Mouse (Mus musculus) adrenal gland, postnatal 4 days (tissue): Measurements from ENCODE around the gene Ap5s1. TPM values are rescaled to one million over a fixed set of nuclear protein-coding genes. Genes with fewer than 3 reads are reported as not detected.

Experiments
- DNase-seq, 2 experiments: peaks; one replicate each; pipeline ENCODE4 v3.0.0; 2021 to 2022; ENCODE audit warnings: low spot score in 2 of 2, mixed read lengths in 2 of 2
- long read RNA-seq, 2 experiments: library from polyadenylated mRNA; stranded (forward); transcript quantifications; one replicate each; pipeline ENCODE4 v2.0.0; 2021
- total RNA-seq, 2 experiments: library from RNA; stranded (reverse); gene quantifications; 2 replicates each; pipeline ENCODE4 v1.2.3; 2021

The Ap5s1 gene
- total RNA-seq = 10 to 100 TPM; 23.9 to 24.8 TPM
- long read RNA-seq, experiment 1, transcript Ap5s1-203 (3 exons, 1,521 nt) = minor isoform, 7 of 27 reads
- long read RNA-seq, experiment 1, transcript Ap5s1-205 (2 exons, 868 nt) = major isoform, 13 of 27 reads
- long read RNA-seq, experiment 1, partial matches to known transcripts = 2 of 27 reads
- long read RNA-seq, experiment 1, other reads (novel, unspliced or antisense) = 4 of 27 reads
- long read RNA-seq, experiment 2, transcript Ap5s1-203 (3 exons, 1,521 nt) = minor isoform, 5 of 29 reads
- long read RNA-seq, experiment 2, transcript Ap5s1-205 (2 exons, 868 nt) = major isoform, 17 of 29 reads
- long read RNA-seq, experiment 2, partial matches to known transcripts = 2 of 29 reads
- long read RNA-seq, experiment 2, other reads (novel, unspliced or antisense) = 5 of 29 reads

DNA sequence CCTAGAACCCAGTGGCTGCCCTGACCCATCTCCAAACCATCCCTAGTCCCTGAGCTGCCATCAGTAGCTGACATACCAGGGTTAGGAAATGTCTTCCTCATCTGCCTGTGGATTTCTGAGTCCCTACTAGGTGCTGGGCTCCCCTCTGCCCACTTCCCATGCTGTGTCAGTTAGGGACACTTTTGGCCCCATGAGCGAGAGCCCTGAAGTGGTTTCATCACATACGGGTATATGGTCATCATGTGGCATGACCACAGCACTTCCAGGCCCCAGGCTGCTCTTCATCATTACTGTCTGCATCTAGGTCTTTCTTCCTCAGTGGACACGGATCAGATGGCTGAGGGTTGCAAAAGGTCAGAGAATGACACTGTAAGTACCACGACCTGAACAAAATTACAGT, at the start of gene Ap5s1:
Gene Ap5s1 (plus strand): TSS at position 301 of the 400 bp plus-strand sequence.
- no peak for DNase-seq

GRCm38 (mm10) chr2:131159491-131159910, 47.4 kb upstream of the Ap5s1 start:
- DNase-seq = no peak

DNA sequence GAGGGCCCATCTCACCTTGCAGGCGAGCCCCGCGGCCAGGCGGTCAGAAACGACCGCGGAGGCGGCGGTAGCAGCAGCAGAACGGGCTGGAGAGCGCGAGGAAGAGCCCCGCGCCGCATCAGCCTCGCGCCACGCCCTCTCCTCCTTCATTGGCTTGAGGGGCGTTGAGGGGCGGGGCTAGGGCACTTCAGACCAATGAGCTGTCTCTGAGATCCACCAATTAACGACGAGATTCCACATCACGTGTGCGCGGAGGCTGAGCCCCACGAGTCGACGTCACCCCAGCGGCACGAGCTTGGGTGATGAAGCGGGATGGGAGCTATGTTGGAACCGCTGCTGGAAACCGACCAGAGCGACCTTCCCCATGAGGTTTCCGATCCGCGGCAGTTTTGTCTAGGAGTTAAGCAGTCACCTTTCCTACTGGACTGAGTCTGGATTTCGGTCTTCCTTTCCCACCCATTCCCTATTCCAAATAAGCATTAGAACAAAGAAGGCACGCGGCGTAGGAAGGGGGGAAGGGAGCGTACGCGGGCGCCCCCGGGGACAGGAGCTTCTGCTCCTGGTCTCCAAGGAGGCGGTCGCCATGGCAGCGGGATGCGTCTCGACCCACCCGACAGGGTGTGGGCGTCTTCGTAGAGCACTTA, 46.8 kb upstream of the Ap5s1 start, which contains the start of gene 1700037H04Rik:
Gene 1700037H04Rik (minus strand): TSS at position 144 of the 644 bp plus-strand sequence.
- DNase-seq = peak; percentile 75 to 86

DNA sequence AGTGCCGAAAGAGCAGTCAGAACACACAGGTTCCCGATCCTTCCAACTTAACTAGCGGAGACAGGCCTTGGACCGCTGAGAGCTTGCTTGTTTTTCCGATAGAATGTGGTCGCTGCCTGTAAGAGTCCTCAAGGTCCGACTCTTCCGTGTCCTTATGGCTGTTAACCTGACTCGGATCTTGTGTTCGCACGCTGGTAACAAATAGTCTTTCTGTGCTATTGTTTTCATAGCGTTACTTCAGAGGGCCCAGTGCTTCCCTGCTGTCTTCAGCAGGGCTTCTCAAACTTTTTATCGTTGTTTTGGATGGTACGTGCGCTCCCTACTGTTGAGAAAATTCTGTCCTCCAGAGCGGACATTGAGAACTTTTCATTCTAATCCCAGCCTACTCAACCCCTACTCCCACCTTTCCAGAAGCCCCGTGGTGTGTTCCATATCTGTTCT, 46.2 kb upstream of the Ap5s1 start:
- DNase-seq = no peak

GRCm38 (mm10) chr2:131163924-131164323, 43.0 kb upstream of the Ap5s1 start:
- no peak for DNase-seq

DNA sequence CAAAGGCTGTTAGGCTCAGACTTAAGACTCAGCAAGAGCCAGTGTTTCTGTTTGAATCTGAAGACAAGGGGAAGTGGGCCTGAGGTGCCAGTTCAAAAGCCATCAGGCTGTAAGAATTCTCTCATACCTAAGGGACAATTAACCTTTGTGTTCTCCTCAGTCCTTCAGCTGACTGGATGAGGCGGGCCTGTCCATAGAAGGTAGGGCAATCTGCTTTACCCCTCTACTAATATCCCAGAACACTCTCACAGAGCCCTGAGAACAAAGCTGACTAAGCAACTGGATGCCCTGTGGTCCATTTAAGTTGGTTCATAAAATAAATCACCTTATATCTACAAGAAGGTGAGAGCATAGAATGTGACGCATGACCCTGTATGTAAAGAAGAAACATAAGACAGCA, 40.7 kb upstream of the Ap5s1 start:
- DNase-seq = no peak

DNA sequence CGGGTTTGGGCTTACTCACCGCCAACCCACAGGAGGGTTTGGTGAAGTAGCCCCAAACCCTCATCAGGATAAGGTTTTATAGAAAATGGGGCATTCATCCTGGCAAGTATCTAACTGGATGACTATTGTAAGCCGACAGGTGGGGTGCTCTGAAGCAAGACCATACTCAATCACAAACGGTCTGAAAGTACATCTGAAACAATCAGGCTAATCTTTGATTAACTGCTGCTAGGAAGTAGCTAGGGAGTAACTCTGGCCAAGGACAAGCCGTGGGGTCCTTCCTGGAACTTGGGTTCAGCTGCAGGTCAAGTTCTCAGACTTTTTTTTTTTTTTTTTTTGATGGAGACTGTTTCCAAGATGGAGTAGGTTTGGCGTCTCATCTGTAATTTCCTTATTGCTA, 38.9 kb upstream of the Ap5s1 start:
- DNase-seq = no peak

- no peak for DNase-seq
These were observed 38.0 kb upstream of the Ap5s1 start for GRCm38 (mm10) chr2:131168914-131169313.

DNA sequence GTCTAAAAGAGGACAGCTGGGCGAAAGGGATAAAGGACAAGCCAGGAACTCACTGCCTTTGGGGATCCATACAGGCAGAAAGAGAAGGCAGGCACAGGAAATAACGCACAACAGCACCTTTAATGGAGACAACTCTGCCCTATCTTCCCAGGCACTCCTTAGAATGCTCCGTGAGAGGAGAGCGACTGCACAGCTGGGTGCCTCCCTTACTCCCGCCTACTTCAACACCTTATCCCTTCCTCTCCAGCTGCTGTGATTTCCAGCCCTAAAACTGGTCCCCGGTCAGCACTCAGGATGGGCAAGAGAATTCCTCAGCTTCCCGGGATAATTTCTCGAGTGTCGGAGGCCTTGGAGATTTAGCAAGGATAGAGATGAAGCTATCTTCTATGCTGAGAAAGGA, 35.9 kb upstream of the Ap5s1 start:
- no peak for DNase-seq

GRCm38 (mm10) chr2:131171401-131172104, 35.3 kb upstream of the Ap5s1 start:
- DNase-seq = peak in 1 of 2 experiments; percentile 38

- DNase-seq = no peak
These were observed 34.6 kb upstream of the Ap5s1 start for GRCm38 (mm10) chr2:131172322-131172721.

GRCm38 (mm10) chr2:131174700-131175099, 32.2 kb upstream of the Ap5s1 start:
- DNase-seq = no peak

GRCm38 (mm10) chr2:131175286-131175944, 31.5 kb upstream of the Ap5s1 start:
- no peak for DNase-seq

DNA sequence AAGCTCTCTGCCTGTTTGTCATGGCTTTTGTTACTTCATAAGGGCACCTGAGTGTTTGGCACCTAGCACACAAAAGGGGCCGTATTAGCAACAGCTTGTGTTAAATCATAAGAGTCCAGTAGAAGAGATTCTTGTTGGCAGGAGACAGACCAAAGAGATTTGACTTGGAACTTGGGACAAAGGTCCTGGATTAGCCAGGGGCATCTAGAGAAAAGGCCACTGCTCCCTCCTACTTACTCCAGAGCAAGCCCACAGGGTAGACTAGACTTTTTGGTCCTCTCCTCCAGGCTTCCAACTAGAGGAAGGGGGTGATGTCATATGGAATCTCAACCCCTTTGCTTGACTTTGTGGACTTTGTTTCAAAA, 31.0 kb upstream of the Ap5s1 start:
- DNase-seq = no peak

- no peak for DNase-seq
These were observed 30.4 kb upstream of the Ap5s1 start for GRCm38 (mm10) chr2:131176491-131176890.

DNA sequence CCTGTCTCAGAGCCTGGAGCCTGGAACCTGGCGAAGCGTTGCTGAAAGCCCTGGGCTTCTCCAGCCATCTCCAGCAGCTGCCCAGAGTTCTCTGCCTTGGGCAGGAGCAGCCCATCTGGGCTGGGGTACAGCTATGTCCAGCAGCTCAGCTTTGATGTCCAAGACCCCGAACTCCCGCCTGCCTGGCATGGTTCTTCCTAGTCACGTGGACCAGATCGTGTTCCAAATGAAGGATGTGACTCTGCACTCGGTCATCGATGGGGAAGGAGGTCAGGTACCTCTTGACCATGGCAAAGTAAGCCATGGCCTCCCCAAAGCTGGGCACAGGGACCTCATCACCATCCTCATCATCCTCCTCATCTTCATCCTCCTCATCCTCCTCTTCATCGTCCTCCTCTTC, 28.9 kb upstream of the Ap5s1 start:
- DNase-seq = no peak

DNA sequence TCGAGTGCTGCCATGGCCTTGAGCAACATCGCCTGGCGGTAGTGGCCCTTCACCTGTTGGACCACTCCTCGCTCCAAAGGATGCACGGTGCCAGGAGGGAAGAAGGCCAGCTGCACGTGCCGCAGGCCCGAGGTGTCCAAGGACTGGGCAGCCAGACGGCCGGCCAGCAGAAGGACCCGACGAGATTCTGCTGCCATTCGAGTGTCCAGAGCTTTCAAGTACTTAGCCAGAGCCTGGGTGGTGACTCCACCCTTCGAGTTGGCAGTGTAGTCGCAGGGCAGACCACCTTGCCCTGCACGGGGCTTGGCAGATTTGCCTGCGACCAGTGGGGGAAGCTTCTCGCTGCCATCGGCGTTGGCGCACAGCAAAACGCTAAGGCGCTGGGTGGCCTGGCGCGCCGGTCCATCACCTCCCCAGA, 28.0 kb upstream of the Ap5s1 start:
- DNase-seq = no peak

- peak in 1 of 2 experiments; percentile 37 for DNase-seq
These were observed 27.5 kb upstream of the Ap5s1 start for GRCm38 (mm10) chr2:131179246-131179886.

- DNase-seq = peak; percentile 61 to 69
These were observed 26.8 kb upstream of the Ap5s1 start, which contains the start of gene Cenpb for GRCm38 (mm10) chr2:131179990-131180587. Gene Cenpb, minus strand, starts transcription at chr2:131180067.

DNA sequence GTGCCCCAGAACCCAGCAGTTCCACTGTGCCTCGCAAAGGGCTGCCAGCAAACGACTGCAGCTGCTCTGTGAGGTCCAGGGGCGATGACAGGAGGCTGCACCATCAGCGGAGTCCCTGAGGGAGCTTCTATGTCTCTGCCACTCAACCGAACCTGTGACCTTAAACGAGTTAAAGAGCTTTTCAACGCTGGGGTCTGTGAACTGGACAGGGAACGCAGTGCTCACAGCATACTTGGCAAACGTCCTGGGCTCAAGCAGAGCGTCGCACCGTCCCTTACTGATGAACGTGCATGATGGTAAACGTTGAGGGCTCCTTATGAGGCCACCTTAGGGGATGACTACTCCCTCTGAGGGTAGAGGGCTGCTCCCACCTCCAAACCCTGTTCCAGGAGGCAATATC, 20.5 kb upstream of the Ap5s1 start:
- no peak for DNase-seq
